Mouse (Mus musculus): Measurements from ENCODE around the gene Sufu.

The Sufu gene

GRCm38 (mm10) chr19:46533066-46533465, 136.4 kb downstream of the Sufu start:
- DNase-seq, result no peak

GRCm38 (mm10) chr19:46533525-46533924, 136.8 kb downstream of the Sufu start:
- no peak for DNase-seq

DNA sequence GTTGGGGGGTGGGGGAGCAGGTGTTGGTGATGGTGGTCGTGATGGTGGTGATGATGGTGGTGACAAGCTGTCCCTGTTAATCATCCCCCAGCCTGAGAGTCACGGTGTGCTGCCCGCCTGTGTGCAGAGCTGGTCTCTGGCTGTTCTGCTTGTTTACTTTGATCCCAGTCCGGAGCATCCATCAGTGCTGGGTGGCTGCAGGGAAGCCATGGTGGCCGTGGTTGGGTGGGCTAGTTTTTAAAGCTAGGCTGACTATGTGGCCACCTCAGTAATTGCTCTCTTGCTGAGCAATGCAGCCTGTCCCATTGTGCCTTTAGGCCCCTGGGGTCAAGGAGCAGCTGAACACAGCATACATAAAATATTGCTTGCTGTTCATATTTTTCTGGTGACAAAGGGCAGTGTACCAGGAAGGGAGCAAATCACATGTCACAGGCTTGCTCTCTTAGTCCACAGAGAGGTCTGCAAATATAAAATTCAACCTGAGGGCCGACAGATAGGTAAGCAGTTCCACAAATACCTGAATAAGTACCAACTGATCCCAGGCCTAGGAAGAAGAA, 137.9 kb downstream of the Sufu start:
- DNase-seq, result no peak

DNA sequence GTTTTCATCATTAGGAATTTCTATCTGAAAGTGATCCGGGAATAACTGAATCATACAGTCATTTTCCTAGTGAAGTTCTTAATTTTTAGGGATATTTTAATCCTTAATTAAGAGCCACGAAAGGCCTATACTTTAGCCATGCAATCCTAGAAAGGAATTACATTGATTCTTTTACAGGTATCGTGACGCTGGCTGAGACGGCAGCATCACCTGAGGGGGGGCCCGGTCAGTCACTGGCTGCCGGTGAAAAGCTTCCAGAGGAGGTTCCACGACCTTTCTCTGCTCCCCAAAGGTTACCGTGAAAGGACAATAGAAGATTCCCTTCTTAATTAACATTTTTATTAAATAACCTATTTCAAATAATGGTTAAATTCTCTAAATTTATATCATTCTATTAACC, 140.7 kb downstream of the Sufu start:
- DNase-seq, result no peak

DNA sequence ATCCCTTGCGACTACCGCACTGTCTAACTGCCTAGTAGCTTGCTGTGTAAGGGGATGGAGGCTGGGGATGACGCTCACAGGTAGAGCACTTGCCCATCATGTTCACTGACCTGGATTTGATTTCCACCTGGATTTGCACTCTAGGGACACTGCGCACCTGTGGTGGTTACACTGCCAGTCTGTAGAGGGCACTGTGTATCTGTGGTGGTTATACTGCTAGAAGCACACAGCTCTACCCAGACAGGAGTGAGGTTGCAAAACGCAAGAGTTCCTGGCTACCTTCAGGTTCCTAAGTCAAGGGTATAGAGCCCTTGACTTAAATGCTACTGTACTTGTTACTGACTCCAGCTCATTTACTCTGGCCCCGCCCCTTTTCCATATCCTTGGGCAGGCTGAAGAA, 141.5 kb downstream of the Sufu start:
- DNase-seq, result no peak

Data from right cerebral cortex, adult 18-20 months (tissue).